Mouse (Mus musculus): ENCODE measurements around the gene Fam13a. TPM values are rescaled to one million over a fixed set of nuclear protein-coding genes. Genes with fewer than 3 reads are reported as not detected.

Gene Fam13a
- polyA plus RNA-seq, 1 experiment from 2014 or later: 16.1 TPM

- no peaks in the 10 kb centered on the region for H3K9me3 ChIP-seq (ENCODE audit: control insufficient read depth, low read length)
- H3K9ac ChIP-seq (ENCODE audit: low read depth, low read length): no peak overlapping the region
- ATAC-seq: peak; percentile 87
- no peaks in the 10 kb centered on the region for H3K27me3 ChIP-seq (replicated peaks; ENCODE audit: control insufficient read depth, insufficient read depth, low read length)
- no peak overlapping the region for H3K4me3 ChIP-seq (ENCODE audit: low read length)
- H3K4me2 ChIP-seq (ENCODE audit: low read depth, low read length): no peak overlapping the region
- peak overlapping the region; percentile 68 for H3K27ac ChIP-seq (ENCODE audit: low read length)
- WGBS: 47% methylated on average over 2 of the region's 2 CpGs
- H3K36me3 ChIP-seq (ENCODE audit: control insufficient read depth, insufficient read depth, low read length): peaks cover 5% of the 10 kb centered on the region; the same call in 1 of the 2 replicates
- H3K4me1 ChIP-seq (ENCODE audit: control insufficient read depth, insufficient read depth, low read length): no peaks in the 10 kb centered on the region
These were observed 73.0 kb downstream of the Fam13a start for GRCm38 (mm10) chr6:58951128-58951992.

GRCm38 (mm10) chr6:58950410-58950809 lies 73.9 kb downstream of the Fam13a start:
- no peak for ATAC-seq
- Histone ChIP-seq H3K27ac (ENCODE audit: low read length) (no peak overlapping the region), H3K4me1 (ENCODE audit: control insufficient read depth, insufficient read depth, low read length) (no peaks in the 10 kb centered on the region), H3K9ac (ENCODE audit: low read depth, low read length) (no peak overlapping the region), H3K4me3 (ENCODE audit: low read length) (no peak overlapping the region), H3K4me2 (ENCODE audit: low read depth, low read length) (no peak overlapping the region), H3K9me3 (ENCODE audit: control insufficient read depth, low read length) (no peaks in the 10 kb centered on the region), H3K36me3 (ENCODE audit: control insufficient read depth, insufficient read depth, low read length) (peaks cover 5% of the 10 kb centered on the region; the same call in 1 of the 2 replicates), H3K27me3 (replicated peaks; ENCODE audit: control insufficient read depth, insufficient read depth, low read length) (no peaks in the 10 kb centered on the region)
- WGBS: 93% methylated on average over 1 of the region's 1 CpGs

GRCm38 (mm10) chr6:58946840-58947239 lies 77.5 kb downstream of the Fam13a start:
- 78% methylated on average over 4 of the region's 4 CpGs for WGBS
- H3K36me3 ChIP-seq (ENCODE audit: control insufficient read depth, insufficient read depth, low read length): no peaks in the 10 kb centered on the region
- H3K9me3 ChIP-seq (ENCODE audit: control insufficient read depth, low read length): no peaks in the 10 kb centered on the region
- H3K4me2 ChIP-seq (ENCODE audit: low read depth, low read length): no peak overlapping the region
- no peaks in the 10 kb centered on the region for H3K4me1 ChIP-seq (ENCODE audit: control insufficient read depth, insufficient read depth, low read length)
- H3K4me3 ChIP-seq (ENCODE audit: low read length): no peak overlapping the region
- H3K9ac ChIP-seq (ENCODE audit: low read depth, low read length): no peak overlapping the region
- ATAC-seq: no peak
- H3K27ac ChIP-seq (ENCODE audit: low read length): no peak overlapping the region
- H3K27me3 ChIP-seq (replicated peaks; ENCODE audit: control insufficient read depth, insufficient read depth, low read length): no peaks in the 10 kb centered on the region

GRCm38 (mm10) chr6:58946246-58946645 lies 78.1 kb downstream of the Fam13a start:
- H3K4me2 ChIP-seq (ENCODE audit: low read depth, low read length): no peak overlapping the region
- no peak overlapping the region for H3K27ac ChIP-seq (ENCODE audit: low read length)
- H3K4me1 ChIP-seq (ENCODE audit: control insufficient read depth, insufficient read depth, low read length): no peaks in the 10 kb centered on the region
- no peaks in the 10 kb centered on the region for H3K36me3 ChIP-seq (ENCODE audit: control insufficient read depth, insufficient read depth, low read length)
- H3K4me3 ChIP-seq (ENCODE audit: low read length): no peak overlapping the region
- 67% methylated on average over 2 of the region's 2 CpGs for WGBS
- H3K9me3 ChIP-seq (ENCODE audit: control insufficient read depth, low read length): no peaks in the 10 kb centered on the region
- ATAC-seq: no peak
- no peaks in the 10 kb centered on the region for H3K27me3 ChIP-seq (replicated peaks; ENCODE audit: control insufficient read depth, insufficient read depth, low read length)
- H3K9ac ChIP-seq (ENCODE audit: low read depth, low read length): no peak overlapping the region

GRCm38 (mm10) chr6:58943958-58944357 lies 80.4 kb downstream of the Fam13a start:
- Histone ChIP-seq H3K4me2 (ENCODE audit: low read depth, low read length) (no peak overlapping the region), H3K4me1 (ENCODE audit: control insufficient read depth, insufficient read depth, low read length) (no peaks in the 10 kb centered on the region), H3K4me3 (ENCODE audit: low read length) (no peak overlapping the region), H3K36me3 (ENCODE audit: control insufficient read depth, insufficient read depth, low read length) (no peaks in the 10 kb centered on the region), H3K9me3 (ENCODE audit: control insufficient read depth, low read length) (no peaks in the 10 kb centered on the region), H3K27me3 (replicated peaks; ENCODE audit: control insufficient read depth, insufficient read depth, low read length) (no peaks in the 10 kb centered on the region), H3K9ac (ENCODE audit: low read depth, low read length) (no peak overlapping the region), H3K27ac (ENCODE audit: low read length) (no peak overlapping the region)
- 89% methylated on average over 3 of the region's 3 CpGs for WGBS
- no peak for ATAC-seq

GRCm38 (mm10) chr6:58942276-58942675 lies 82.1 kb downstream of the Fam13a start:
- Histone ChIP-seq H3K9me3 (ENCODE audit: control insufficient read depth, low read length) (no peaks in the 10 kb centered on the region), H3K4me3 (ENCODE audit: low read length) (no peak overlapping the region), H3K4me1 (ENCODE audit: control insufficient read depth, insufficient read depth, low read length) (no peaks in the 10 kb centered on the region), H3K4me2 (ENCODE audit: low read depth, low read length) (no peak overlapping the region), H3K27ac (ENCODE audit: low read length) (no peak overlapping the region), H3K36me3 (ENCODE audit: control insufficient read depth, insufficient read depth, low read length) (no peaks in the 10 kb centered on the region), H3K27me3 (replicated peaks; ENCODE audit: control insufficient read depth, insufficient read depth, low read length) (no peaks in the 10 kb centered on the region), H3K9ac (ENCODE audit: low read depth, low read length) (no peak overlapping the region)
- 88% methylated on average over 2 of the region's 2 CpGs for WGBS
- ATAC-seq: no peak

GRCm38 (mm10) chr6:58937726-58938125 lies 86.6 kb downstream of the Fam13a start:
- no peak overlapping the region for H3K9ac ChIP-seq (ENCODE audit: low read depth, low read length)
- ATAC-seq: no peak
- H3K27me3 ChIP-seq (replicated peaks; ENCODE audit: control insufficient read depth, insufficient read depth, low read length): no peaks in the 10 kb centered on the region
- H3K4me3 ChIP-seq (ENCODE audit: low read length): no peak overlapping the region
- no peaks in the 10 kb centered on the region for H3K36me3 ChIP-seq (ENCODE audit: control insufficient read depth, insufficient read depth, low read length)
- H3K4me1 ChIP-seq (ENCODE audit: control insufficient read depth, insufficient read depth, low read length): no peaks in the 10 kb centered on the region
- H3K9me3 ChIP-seq (ENCODE audit: control insufficient read depth, low read length): no peaks in the 10 kb centered on the region
- H3K27ac ChIP-seq (ENCODE audit: low read length): no peak overlapping the region
- no peak overlapping the region for H3K4me2 ChIP-seq (ENCODE audit: low read depth, low read length)

GRCm38 (mm10) chr6:58934144-58934543 lies 90.2 kb downstream of the Fam13a start:
- H3K9ac ChIP-seq (ENCODE audit: low read depth, low read length): no peak overlapping the region
- no peaks in the 10 kb centered on the region for H3K36me3 ChIP-seq (ENCODE audit: control insufficient read depth, insufficient read depth, low read length)
- H3K4me2 ChIP-seq (ENCODE audit: low read depth, low read length): no peak overlapping the region
- H3K27ac ChIP-seq (ENCODE audit: low read length): no peak overlapping the region
- ATAC-seq: no peak
- H3K4me3 ChIP-seq (ENCODE audit: low read length): no peak overlapping the region
- H3K4me1 ChIP-seq (ENCODE audit: control insufficient read depth, insufficient read depth, low read length): no peaks in the 10 kb centered on the region
- 78% methylated on average over 4 of the region's 4 CpGs for whole genome bisulfite sequencing
- H3K9me3 ChIP-seq (ENCODE audit: control insufficient read depth, low read length): no peaks in the 10 kb centered on the region
- no peaks in the 10 kb centered on the region for H3K27me3 ChIP-seq (replicated peaks; ENCODE audit: control insufficient read depth, insufficient read depth, low read length)

GRCm38 (mm10) chr6:58933189-58933913 lies 91.0 kb downstream of the Fam13a start:
- no peak for ATAC-seq
- Histone ChIP-seq H3K36me3 (ENCODE audit: control insufficient read depth, insufficient read depth, low read length) (no peaks in the 10 kb centered on the region), H3K9me3 (ENCODE audit: control insufficient read depth, low read length) (no peaks in the 10 kb centered on the region), H3K4me1 (ENCODE audit: control insufficient read depth, insufficient read depth, low read length) (no peaks in the 10 kb centered on the region), H3K9ac (ENCODE audit: low read depth, low read length) (no peak overlapping the region), H3K4me2 (ENCODE audit: low read depth, low read length) (no peak overlapping the region), H3K27me3 (replicated peaks; ENCODE audit: control insufficient read depth, insufficient read depth, low read length) (no peaks in the 10 kb centered on the region), H3K4me3 (ENCODE audit: low read length) (no peak overlapping the region), H3K27ac (ENCODE audit: low read length) (no peak overlapping the region)
- WGBS: 53% methylated on average over 6 of the region's 6 CpGs
